Mouse (Mus musculus): ENCODE results near the gene Stx1a.

- TF ChIP-seq CTCF (IDR thresholded peaks at IDR 0.05; ENCODE audit: control insufficient read depth, insufficient read depth, insufficient read length) = no peak
- TF ChIP-seq MYOG (IDR thresholded peaks at IDR 0.05; ENCODE audit: control insufficient read depth, extremely low read depth, insufficient read length) = no peak
- no peak for TF ChIP-seq MYOD1 (IDR thresholded peaks at IDR 0.05; ENCODE audit: control insufficient read depth, insufficient read length, low read depth)
Observed at GRCm38 (mm10) chr5:135072720-135073119, 49.4 kb downstream of the Stx1a start.
